Mouse (Mus musculus): ENCODE data around the gene Usp37.

Usp37 gene

GRCm38 (mm10) chr1:74460273-74460672 lies 83.8 kb downstream of the Usp37 start:
- DNase-seq (ENCODE audit: low spot score in 2 of 2): peak in 1 of 2 experiments; percentile 38

GRCm38 (mm10) chr1:74452611-74453045 lies 91.5 kb downstream of the Usp37 start:
- peak in 1 of 2 experiments; percentile 12 for DNase-seq (ENCODE audit: low spot score in 2 of 2)

GRCm38 (mm10) chr1:74444538-74444937 lies 99.5 kb downstream of the Usp37 start:
- DNase-seq (ENCODE audit: low spot score in 2 of 2): no peak

- no peak for DNase-seq (ENCODE audit: low spot score in 2 of 2)
Observed at GRCm38 (mm10) chr1:74439166-74439876, 104.8 kb downstream of the Usp37 start.

- DNase-seq (ENCODE audit: low spot score in 2 of 2): no peak
Observed at GRCm38 (mm10) chr1:74437702-74438427, 106.2 kb downstream of the Usp37 start.

- DNase-seq (ENCODE audit: low spot score in 2 of 2): peak; percentile 22 to 24
Observed at GRCm38 (mm10) chr1:74435563-74435962, 108.5 kb downstream of the Usp37 start.

GRCm38 (mm10) chr1:74434596-74434995 lies 109.5 kb downstream of the Usp37 start:
- no peak for DNase-seq (ENCODE audit: low spot score in 2 of 2)

- no peak for DNase-seq (ENCODE audit: low spot score in 2 of 2)
Observed at GRCm38 (mm10) chr1:74433220-74433619, 110.9 kb downstream of the Usp37 start.

GRCm38 (mm10) chr1:74425845-74426244 lies 118.2 kb downstream of the Usp37 start:
- DNase-seq (ENCODE audit: low spot score in 2 of 2): no peak

- no peak for DNase-seq (ENCODE audit: low spot score in 2 of 2)
Observed at GRCm38 (mm10) chr1:74423147-74423546, 120.9 kb downstream of the Usp37 start.

GRCm38 (mm10) chr1:74419440-74419794 lies 124.7 kb downstream of the Usp37 start:
- no peak for DNase-seq (ENCODE audit: low spot score in 2 of 2)

GRCm38 (mm10) chr1:74418747-74419439 lies 125.2 kb downstream of the Usp37 start:
- DNase-seq (ENCODE audit: low spot score in 2 of 2): no peak

- no peak for DNase-seq (ENCODE audit: low spot score in 2 of 2)
Observed at GRCm38 (mm10) chr1:74415143-74415542, 128.9 kb downstream of the Usp37 start.

- DNase-seq (ENCODE audit: low spot score in 2 of 2): no peak
Observed at GRCm38 (mm10) chr1:74412711-74413110, 131.4 kb downstream of the Usp37 start.

- no peak for DNase-seq (ENCODE audit: low spot score in 2 of 2)
Observed at GRCm38 (mm10) chr1:74411753-74412325, 132.2 kb downstream of the Usp37 start.

GRCm38 (mm10) chr1:74408589-74409504 lies 135.2 kb downstream of the Usp37 start, which contains the start of gene Vil1:
Gene Vil1 (plus strand): TSS chr1:74409376.
- DNase-seq (ENCODE audit: low spot score in 2 of 2): no peak

GRCm38 (mm10) chr1:74404206-74404605 lies 139.9 kb downstream of the Usp37 start:
- DNase-seq (ENCODE audit: low spot score in 2 of 2): no peak

- no peak for DNase-seq (ENCODE audit: low spot score in 2 of 2)
Observed at GRCm38 (mm10) chr1:74401015-74401702, 142.9 kb downstream of the Usp37 start.

GRCm38 (mm10) chr1:74400531-74400930 lies 143.6 kb downstream of the Usp37 start:
- DNase-seq (ENCODE audit: low spot score in 2 of 2): no peak

- DNase-seq (ENCODE audit: low spot score in 2 of 2): peak; percentile 70 to 76
Observed at GRCm38 (mm10) chr1:74397919-74398451, 146.1 kb downstream of the Usp37 start.

Measured in thymus, postnatal 10 days (tissue).